Mouse (Mus musculus): ENCODE measurements around the gene Cav3. TPM values are rescaled to one million over a fixed set of nuclear protein-coding genes. Genes with fewer than 3 reads are reported as not detected.

The Cav3 gene
- 100 to 1,000 TPM in 1 of 2 experiments, 10 to 100 TPM in 1; 82.3 to 109 TPM for total RNA-seq (2021)
- long read RNA-seq, experiment 1, transcript Cav3-201 (2 exons, 1,157 nt): major isoform, 160 of 170 reads
- long read RNA-seq, experiment 1, partial matches to known transcripts: 9 of 170 reads
- long read RNA-seq, experiment 1, other reads (novel, unspliced or antisense): 1 of 170 reads
- long read RNA-seq, experiment 2, transcript Cav3-201 (2 exons, 1,157 nt): major isoform, 128 of 137 reads
- long read RNA-seq, experiment 2, partial matches to known transcripts: 7 of 137 reads
- long read RNA-seq, experiment 2, other reads (novel, unspliced or antisense): 2 of 137 reads

DNA sequence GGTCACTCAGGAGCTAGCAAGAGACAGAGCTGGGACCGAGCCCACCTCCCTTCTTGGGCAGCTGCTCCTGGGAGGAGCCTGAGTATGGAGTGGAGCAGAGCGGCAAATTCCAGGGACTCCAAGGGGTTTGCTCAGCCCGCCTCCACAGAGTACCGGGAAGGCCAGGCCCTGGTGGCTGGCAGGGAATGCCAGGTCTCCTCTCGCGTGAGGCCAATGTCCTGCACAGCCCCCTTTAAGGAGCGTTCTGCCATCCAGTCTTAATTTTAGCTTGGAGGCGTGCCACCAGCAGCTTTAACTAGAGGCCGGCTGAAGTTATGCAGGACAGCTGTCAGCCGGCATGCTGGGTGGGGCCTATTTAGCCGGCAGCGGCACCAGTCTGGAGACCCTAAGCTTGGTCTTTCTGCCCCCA is at the start of gene Cav3:
TSS of gene Cav3 (plus strand) at position 165 of the 409 bp plus-strand sequence.
- DNase-seq: peak; percentile 64

DNA sequence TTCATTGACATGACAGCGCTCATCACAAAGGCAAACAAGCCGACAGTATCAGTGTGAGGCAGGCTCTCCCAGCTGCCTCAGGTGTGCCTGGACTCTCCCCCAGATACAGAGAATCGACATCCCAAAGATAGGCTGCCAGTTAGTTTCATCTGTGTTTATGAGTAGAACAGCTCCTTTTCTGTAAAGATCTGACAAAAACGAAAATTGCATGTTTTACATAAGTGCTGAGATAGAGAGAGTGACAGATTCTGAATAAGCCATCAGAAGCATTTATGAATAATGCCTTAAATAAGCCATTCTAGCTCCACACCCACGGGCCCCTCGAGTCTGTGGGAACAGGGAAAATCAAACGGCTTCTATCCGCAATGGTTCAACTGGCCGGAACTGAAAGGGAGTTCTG is 40.0 kb upstream of the Cav3 start:
- DNase-seq: no peak

GRCm38 (mm10) chr6:112420883-112421282 is 38.4 kb upstream of the Cav3 start:
- DNase-seq: no peak

- no peak for DNase-seq
Observed at GRCm38 (mm10) chr6:112423746-112424501, 35.4 kb upstream of the Cav3 start.

GRCm38 (mm10) chr6:112426018-112426732 is 33.1 kb upstream of the Cav3 start:
- DNase-seq: no peak

GRCm38 (mm10) chr6:112445675-112446074 is 13.6 kb upstream of the Cav3 start:
- DNase-seq: no peak

DNA sequence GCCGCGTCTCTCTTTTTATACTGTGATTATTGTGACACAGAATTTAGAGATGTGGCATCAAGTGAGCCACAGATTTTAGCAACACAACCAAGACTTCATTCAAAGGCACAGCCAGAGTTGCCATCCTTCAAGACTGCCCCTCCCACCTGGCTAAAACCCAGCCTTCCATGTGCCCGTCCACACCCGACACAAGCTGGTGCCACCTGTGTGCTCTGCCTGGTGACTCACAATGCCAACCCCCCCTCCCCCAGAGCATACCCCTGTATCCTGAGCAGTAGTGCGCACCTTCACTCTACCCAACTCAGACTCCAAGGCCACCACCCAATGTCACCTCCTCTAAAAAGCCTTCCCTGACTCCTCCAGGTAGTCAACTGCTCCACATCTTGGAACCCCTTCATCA is 2.2 kb downstream of the Cav3 start:
- DNase-seq: no peak

- peak; percentile 30 for DNase-seq
Observed at GRCm38 (mm10) chr6:112463331-112463730, 4.0 kb downstream of the Cav3 start.

DNA sequence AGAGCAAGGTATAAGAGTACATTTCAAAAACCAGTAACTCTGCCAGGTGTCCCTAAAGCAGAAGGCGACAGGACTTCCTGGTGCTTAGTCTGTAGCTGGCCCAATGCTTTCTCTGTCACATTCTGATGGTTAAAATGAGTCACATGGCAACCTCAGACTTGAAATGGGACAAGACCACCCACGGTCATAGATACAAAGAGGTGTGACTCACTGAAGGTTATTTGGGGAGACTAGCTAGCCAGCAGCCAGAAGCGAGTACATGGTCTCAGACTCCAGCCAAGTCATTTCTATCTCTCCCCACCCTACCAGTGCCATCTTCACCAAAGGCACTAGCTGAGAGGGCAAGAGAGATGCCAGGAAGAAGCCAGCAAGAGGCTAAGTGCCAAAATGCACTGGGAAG is 6.1 kb downstream of the Cav3 start:
- peak; percentile 36 for DNase-seq

GRCm38 (mm10) chr6:112466001-112466400 is 6.7 kb downstream of the Cav3 start:
- DNase-seq: no peak

GRCm38 (mm10) chr6:112471644-112472043 is 12.3 kb downstream of the Cav3 start:
- no peak for DNase-seq

GRCm38 (mm10) chr6:112479861-112480260 is 20.6 kb downstream of the Cav3 start:
- DNase-seq: no peak

GRCm38 (mm10) chr6:112484316-112484715 is 25.0 kb downstream of the Cav3 start:
- no peak for DNase-seq

GRCm38 (mm10) chr6:112487993-112488392 is 28.7 kb downstream of the Cav3 start:
- no peak for DNase-seq

GRCm38 (mm10) chr6:112488821-112489180 is 29.5 kb downstream of the Cav3 start:
- DNase-seq: no peak

DNA sequence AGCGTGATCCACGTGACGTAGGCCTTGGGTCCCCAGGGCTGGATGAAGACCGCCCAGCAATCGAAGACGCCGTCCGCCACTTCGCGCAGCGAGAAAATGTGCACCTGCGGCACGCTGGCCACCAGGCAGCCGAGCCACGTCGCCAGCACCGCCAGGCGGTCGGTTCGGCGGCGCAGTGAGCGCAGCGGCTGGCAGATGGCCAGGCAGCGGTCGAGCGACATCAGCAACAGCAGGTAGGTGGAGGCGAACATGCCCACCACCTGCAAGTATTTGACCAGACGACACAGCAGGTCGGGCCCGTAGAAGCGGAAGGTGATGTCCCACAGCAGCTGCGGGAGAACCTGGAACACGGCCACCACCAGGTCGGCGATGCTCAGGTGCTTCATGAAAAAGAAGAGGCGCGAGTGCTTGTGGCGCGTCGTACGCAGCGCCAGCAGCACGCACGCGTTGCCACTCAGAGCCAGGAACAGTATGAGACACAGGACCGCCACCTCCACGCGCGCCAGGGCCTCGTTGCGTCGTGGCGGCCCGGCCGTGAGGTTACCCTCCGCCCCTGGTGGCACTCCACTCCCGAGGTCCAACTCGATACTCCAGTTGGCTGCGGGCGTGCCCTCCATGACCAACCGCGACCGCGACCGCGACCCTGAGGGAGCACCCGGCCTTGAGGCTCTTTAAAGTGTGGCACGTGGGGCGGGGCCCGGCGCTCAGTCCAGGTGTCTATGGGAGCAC is 30.0 kb downstream of the Cav3 start:
- no peak for DNase-seq

GRCm38 (mm10) chr6:112489910-112490559 is 30.7 kb downstream of the Cav3 start, which contains the start of gene Oxtr:
Gene Oxtr, minus strand, starts transcription at chr6:112489943.
- no peak for DNase-seq

- peak; percentile 64 for DNase-seq
Observed at GRCm38 (mm10) chr6:112490625-112491242, 31.4 kb downstream of the Cav3 start.

DNA sequence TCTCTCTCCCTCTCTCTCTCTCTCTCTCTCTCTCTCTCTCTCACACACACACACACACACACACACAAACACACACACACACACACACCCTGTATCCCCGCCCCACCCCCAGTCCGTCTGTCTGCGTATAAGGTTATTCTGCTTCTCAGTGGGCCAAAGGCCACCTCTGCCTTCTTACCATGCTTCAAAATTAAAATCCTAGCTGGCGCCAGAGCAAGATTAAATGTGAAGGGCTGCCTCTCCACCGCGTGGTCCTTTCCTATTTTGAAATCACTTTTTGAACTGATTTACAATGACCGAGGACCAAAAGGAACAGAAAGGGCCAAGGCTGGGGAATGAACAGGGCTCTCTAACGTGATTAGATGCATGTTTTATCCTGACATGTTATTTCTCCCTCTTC is 32.2 kb downstream of the Cav3 start:
- DNase-seq: no peak

DNA sequence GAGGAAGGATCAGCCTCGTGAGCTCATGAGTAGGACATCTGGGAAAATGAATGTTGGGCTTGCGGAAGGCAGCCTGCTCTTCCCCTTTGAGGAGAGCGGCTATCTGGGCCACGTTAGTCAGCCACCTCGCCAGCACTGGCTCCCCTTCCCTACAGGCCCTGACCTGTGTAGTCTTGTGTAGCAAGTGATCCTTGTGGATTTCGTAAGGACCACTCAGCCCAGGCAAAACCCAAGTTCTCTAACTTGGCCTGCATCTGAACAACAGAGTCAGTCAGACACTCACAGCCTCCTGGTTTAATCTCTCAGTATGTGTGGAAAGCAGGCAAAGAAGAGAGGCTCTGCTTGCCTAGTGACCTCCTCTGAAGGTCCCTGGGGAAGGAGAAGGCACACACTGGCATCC is 33.4 kb downstream of the Cav3 start:
- no peak for DNase-seq

DNA sequence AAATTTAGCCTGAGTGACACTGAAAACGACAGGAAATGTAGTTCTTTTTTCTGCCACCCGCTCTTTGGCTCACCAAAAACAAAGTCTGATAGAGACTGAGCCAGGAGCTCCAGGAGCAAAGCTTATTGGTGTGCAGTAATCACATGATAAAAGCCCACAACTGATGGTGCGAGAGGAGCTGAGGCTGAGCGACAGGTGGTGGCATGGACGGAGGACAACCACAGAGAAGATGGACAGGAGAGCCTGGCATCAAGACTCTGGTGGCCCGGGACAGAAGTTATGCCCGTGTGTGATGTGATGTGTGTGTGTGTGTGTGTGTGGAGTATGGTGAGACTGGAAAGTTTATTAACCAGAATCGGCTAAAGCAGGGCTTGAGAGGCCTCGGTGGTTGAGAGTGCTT is 34.1 kb downstream of the Cav3 start:
- DNase-seq: no peak
